Mouse (Mus musculus) erythroblast, embryonic 14.5 days (primary cell): ENCODE data around the gene Pcsk5.

Experiments
- GATA1 ChIP-seq: IDR thresholded peaks from 2 replicates; pipeline ENCODE4 v1.6.1; 2012; ENCODE audit warnings: low read length, inconsistent platforms, mixed read lengths
- TAL1 ChIP-seq: IDR thresholded peaks from 3 replicates; pipeline ENCODE4 v1.6.1; 2012; ENCODE audit warnings: low read length, inconsistent platforms, mixed read lengths

DNA sequence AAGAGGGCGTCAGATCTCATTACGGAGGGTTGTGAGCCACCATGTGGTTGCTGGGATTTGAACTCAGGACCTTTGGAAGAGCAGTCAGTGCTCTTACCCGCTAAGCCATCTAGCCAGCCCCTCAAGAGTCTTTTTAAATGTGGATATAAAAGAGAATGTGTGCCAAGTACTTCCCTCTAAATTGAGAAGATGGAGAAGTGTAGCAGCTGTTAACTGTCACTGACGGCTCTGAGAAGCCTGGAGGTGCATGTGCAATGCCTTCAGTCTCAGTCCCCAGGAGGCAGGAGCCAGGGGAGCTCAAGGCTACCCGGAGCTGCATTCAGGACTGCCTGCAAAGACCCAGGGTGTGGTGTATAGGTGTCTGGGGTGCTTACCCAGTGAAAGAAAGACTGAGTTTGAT is 439.5 kb downstream of the Pcsk5 start:
- no peak for TF ChIP-seq GATA1
- TF ChIP-seq TAL1, result no peak
